Mouse (Mus musculus) lung, postnatal 0 days (tissue): ENCODE data around the gene Zfyve19. TPM values are rescaled to one million over a fixed set of nuclear protein-coding genes. Genes with fewer than 3 reads are reported as not detected.

Experiments used
- ATAC-seq: fragments of 200-750 bp; cut with Nextera tagmentation; 2 replicates; pipeline ENCODE4 v1.8.0; 2017; ENCODE audit warnings: moderate library complexity
- DNase-seq: peaks from one replicate; pipeline ENCODE4 v3.0.0-alpha.2; 2016; ENCODE audit warnings: low spot score
- H3K27ac ChIP-seq: fragments of 300-500 bp; sonication (generic); 2 replicates; pipeline ENCODE4 v1.5.1; 2014; ENCODE audit warnings: antibody characterized with exemption, mild to moderate bottlenecking, low read length, mixed read lengths
- H3K27me3 ChIP-seq: fragments of 300-500 bp; sonication (generic); replicated peaks from 2 replicates; pipeline ENCODE4 v1.6.1; 2014; ENCODE audit warnings: low read length, mixed read lengths; ENCODE audit not compliant: insufficient read depth
- H3K36me3 ChIP-seq: fragments of 300-500 bp; sonication (generic); 2 replicates; pipeline ENCODE4 v1.6.1; 2014; ENCODE audit warnings: low read length, mixed read lengths; ENCODE audit not compliant: insufficient read depth
- H3K4me1 ChIP-seq: fragments of 300-500 bp; sonication (generic); 2 replicates; pipeline ENCODE4 v1.6.1; 2014; ENCODE audit warnings: antibody characterized with exemption, low read depth, low read length, mixed read lengths; ENCODE audit not compliant: insufficient read depth
- H3K4me2 ChIP-seq: fragments of 300-500 bp; sonication (generic); replicated peaks from 2 replicates; pipeline ENCODE4 v1.6.1; 2014; ENCODE audit warnings: low read depth, mild to moderate bottlenecking, low read length, moderate library complexity, mixed read lengths
- H3K4me3 ChIP-seq: fragments of 300-500 bp; sonication (generic); 2 replicates; pipeline ENCODE4 v1.5.1; 2014; ENCODE audit warnings: low read depth, low read length
- H3K9ac ChIP-seq: fragments of 300-500 bp; sonication (generic); replicated peaks from 2 replicates; pipeline ENCODE4 v1.6.1; 2014; ENCODE audit warnings: low read depth, mild to moderate bottlenecking
- H3K9me3 ChIP-seq: fragments of 300-500 bp; sonication (generic); 2 replicates; pipeline ENCODE4 v1.6.1; 2016; ENCODE audit warnings: low read length, mixed read lengths
- CTCF ChIP-seq: IDR thresholded peaks from 2 replicates; pipeline ENCODE4 v1.5.1; 2016; ENCODE audit warnings: antibody characterized with exemption, mild to moderate bottlenecking
- EP300 ChIP-seq: IDR thresholded peaks from 2 replicates; pipeline ENCODE4 v1.6.1; 2016; ENCODE audit warnings: antibody characterized with exemption, mild to moderate bottlenecking, control low read depth
- WGBS: fragments of 180-500 bp; shearing (Covaris S2); extraction: QIAGEN DNeasy Blood & Tissue Kit; methylation state at CpG from one replicate; pipeline ENCODE4 v1.1.7; 2014; 5-methylcytosine and 5-hydroxymethylcytosine counted together
- polyA plus RNA-seq: library from polyadenylated mRNA; unstranded; fragments of >200 nt; fragmentation: Nextera tagmentation; extraction: Ambion mirVana; gene quantifications from 2 replicates; pipeline ENCODE4 v1.2.1, GENCODE M21; 2015

Gene Zfyve19
- polyA plus RNA-seq, 1 experiment from 2014 or later, result 32.0 TPM

- H3K4me3 ChIP-seq, result no peak overlapping the region
- ATAC-seq, result no peak
- no peak for TF ChIP-seq EP300
- no peak for TF ChIP-seq CTCF
- no peak for DNase-seq
- no peaks in the 10 kb centered on the region for H3K27me3 ChIP-seq
- no peak overlapping the region for H3K4me2 ChIP-seq
- H3K36me3 ChIP-seq, result no peaks in the 10 kb centered on the region
- 0 out of 2 replicates have a peak, but pooled peaks cover 3% of the 10 kb centered on the region for H3K4me1 ChIP-seq
- no peak overlapping the region for H3K27ac ChIP-seq
- H3K9ac ChIP-seq, result no peak overlapping the region
- no peaks in the 10 kb centered on the region for H3K9me3 ChIP-seq
- 64% methylated on average over 5 of the region's 5 CpGs for WGBS
Observed at GRCm38 (mm10) chr2:119263813-119264212, 55.4 kb downstream of the Zfyve19 start.

Other genes with a start within 250 kb of the Zfyve19 start
- gene Ccdc32, start 179.2 kb upstream of the Zfyve19 start, polyA plus RNA-seq, result 23.2 and 25.3 TPM in 2 replicates
- gene Rpusd2, start 173.8 kb upstream of the Zfyve19 start, polyA plus RNA-seq, result 1.1 and 1.3 TPM in 2 replicates
- gene Knl1, start 161.5 kb upstream of the Zfyve19 start, polyA plus RNA-seq, result 3.0 and 4.4 TPM in 2 replicates
- 4.2 and 5.1 TPM in 2 replicates for gene Rad51, start 95.8 kb upstream of the Zfyve19 start, polyA plus RNA-seq
- gene Rmdn3, start 51.6 kb upstream of the Zfyve19 start, polyA plus RNA-seq, result 28.2 and 28.4 TPM in 2 replicates
- gene Gchfr, start 40.8 kb upstream of the Zfyve19 start, polyA plus RNA-seq, result 13.9 and 14.2 TPM in 2 replicates
- 0.12 and 0.13 TPM in 2 replicates for gene Gm14137, start 34.1 kb upstream of the Zfyve19 start, polyA plus RNA-seq
- gene Dnajc17, start 178 bp downstream of the Zfyve19 start, polyA plus RNA-seq, result 11.8 and 13.2 TPM in 2 replicates
- 2.1 and 2.2 TPM in 2 replicates for gene Ppp1r14d, start 21.3 kb downstream of the Zfyve19 start, polyA plus RNA-seq
- gene Spint1, start 28.7 kb downstream of the Zfyve19 start, polyA plus RNA-seq, result 53.7 and 54.8 TPM in 2 replicates
- gene Rhov, start 62.7 kb downstream of the Zfyve19 start, polyA plus RNA-seq, result 3.0 and 3.1 TPM in 2 replicates
- gene Vps18, start 80.1 kb downstream of the Zfyve19 start, polyA plus RNA-seq, result 11.1 and 11.4 TPM in 2 replicates
- gene Dll4, start 117.2 kb downstream of the Zfyve19 start, polyA plus RNA-seq, result 22.7 and 25.9 TPM in 2 replicates
- gene Chac1, start 142.6 kb downstream of the Zfyve19 start, polyA plus RNA-seq, result 1.5 and 1.8 TPM in 2 replicates